Mouse (Mus musculus) mouse embryonic stem cell (cell line): Measurements from ENCODE around the gene Tmem33.

Experiments used
- in situ Hi-C, 2 experiments: fragments of 300-500 bp; cut with MboI; formaldehyde crosslinking; loops; 1 replicate in 1 of 2; 3 replicates in 1 of 2; pipeline ENCODE4 v1.14.3; 2019 to 2020; ENCODE audit warnings: low sequenced_read_pairs in 2 of 2, low pct_unique_long_range_greater_than_20kb in 1 of 2, mixed read lengths in 1 of 2; ENCODE audit not compliant: unreplicated experiment in 1 of 2

The Tmem33 gene

DNA sequence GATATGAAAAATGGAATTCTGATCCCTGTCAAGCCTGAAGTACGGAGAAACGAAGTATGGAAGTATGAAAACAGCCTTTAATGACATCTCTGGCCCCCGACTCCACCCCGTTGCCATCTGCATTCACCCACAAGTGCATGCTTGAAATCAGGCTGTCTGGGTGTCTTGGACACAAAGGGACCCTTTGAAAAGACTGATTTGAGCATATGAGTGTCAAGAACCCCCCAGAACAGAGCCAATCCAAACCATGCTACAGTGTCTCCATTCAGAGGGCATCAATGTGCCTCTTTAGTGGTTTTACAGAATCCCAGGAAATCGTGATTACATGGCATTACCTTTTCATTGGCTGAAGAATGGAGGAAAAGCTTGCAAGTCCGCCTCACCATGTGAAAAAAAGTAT lies 18.7 kb upstream of the Tmem33 start:
- in situ Hi-C loops: loop anchor here (25.0 kb wide), 2 partner anchors 529 to 554 kb away; partner anchors contain the start of gene Uchl1 (in 1 of the 2)

DNA sequence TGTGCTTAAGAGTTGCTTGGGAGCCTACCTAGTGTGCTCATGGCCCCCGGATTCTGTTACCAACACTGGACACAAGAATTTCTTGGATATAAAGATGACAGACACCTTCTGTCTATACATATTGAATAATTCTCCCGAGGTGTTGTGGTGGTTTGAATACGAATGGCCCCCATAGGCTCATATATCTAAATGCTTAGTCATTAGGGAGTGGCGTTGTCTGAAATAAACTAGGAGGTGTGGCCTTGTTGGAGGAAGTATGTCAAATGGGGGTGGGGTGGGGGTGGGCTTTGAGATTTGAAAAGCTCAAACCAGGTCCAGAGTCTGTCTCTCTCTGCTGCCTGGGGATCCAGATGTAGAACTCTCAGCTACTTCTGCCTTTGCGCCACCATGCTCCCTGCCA lies 17.1 kb upstream of the Tmem33 start:
- in situ Hi-C loops: loop anchor here (25.0 kb wide), 2 partner anchors 531 to 556 kb away; partner anchors contain the start of gene Uchl1 (in 1 of the 2)

DNA sequence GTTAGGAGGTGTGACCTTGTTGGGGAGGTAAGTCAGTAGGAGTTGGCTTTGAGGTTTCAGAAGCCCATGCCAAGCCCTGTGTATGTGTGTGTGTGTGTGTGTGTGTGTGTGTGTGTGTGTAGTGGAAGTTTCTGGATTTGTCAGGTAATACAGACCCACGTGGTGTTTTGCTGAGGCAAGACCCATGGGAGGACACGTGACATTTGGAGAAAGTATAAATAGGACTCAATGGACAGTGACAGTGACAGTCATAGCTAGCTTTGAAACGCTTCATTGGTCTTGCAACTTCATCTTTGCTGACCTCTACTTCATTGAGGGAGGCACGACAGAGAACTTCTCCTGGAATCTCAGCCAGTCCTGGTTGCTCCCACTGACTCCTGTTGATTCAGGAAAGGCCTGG lies 8.1 kb upstream of the Tmem33 start:
- in situ Hi-C loops: no loop called here

DNA sequence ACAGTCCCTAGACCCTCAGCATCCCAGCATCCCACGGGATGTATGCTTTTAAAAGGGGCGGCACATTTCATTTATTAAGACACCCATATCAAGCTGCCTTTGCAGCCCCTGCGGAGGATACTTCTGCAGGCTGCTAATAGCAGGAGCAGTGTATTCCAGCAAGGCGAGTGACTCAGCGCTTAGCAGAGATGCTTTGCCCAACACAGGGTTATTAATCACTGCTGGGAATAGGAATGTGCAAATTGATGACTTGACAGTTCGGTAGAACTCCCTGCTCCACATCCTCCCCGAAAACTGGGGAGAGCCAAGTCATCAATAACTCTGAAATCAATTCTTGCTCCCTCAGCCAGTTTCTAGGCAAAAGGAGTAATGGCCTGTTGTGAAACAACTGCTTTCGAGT lies 4.7 kb upstream of the Tmem33 start:
- in situ Hi-C loops: no loop called here

DNA sequence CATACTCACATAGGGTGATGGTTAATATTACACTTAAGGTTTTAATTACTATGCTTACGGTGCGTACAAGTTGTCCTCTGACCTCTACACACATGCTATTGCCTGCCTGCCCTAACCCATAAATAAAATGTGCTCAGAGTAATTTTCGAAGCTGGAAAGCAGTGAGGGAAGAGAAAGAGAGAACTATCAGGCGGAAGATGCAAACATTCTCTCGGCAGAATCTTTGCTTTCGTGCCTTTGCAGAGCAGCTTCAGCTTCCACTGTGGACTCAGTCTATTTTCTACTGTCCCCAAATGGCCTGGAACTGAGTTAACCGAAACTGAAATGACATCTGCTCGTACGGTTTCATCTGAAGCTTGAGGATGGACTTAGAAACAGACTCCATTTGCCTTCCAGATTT lies 1.9 kb upstream of the Tmem33 start:
- in situ Hi-C loops: no loop called here

DNA sequence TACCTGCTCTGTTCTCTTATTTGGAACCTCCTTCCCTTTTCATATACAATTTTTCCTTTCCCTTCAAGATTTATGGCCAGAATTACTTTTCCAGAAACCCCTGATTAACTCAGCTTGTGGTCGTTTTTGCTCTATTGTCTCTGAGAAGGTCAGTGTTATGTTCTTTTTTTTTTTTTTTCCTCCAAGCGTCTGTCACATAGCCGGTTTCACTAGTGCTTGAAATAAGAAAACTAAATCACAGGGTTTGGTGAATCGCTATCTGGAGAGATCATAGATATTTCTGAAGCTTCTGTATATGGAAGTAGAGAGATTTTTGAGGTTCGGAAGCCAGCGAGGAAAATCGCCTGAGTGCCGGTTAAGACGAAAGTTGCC lies 220 bp upstream of the Tmem33 start:
- in situ Hi-C loops: no loop called here

DNA sequence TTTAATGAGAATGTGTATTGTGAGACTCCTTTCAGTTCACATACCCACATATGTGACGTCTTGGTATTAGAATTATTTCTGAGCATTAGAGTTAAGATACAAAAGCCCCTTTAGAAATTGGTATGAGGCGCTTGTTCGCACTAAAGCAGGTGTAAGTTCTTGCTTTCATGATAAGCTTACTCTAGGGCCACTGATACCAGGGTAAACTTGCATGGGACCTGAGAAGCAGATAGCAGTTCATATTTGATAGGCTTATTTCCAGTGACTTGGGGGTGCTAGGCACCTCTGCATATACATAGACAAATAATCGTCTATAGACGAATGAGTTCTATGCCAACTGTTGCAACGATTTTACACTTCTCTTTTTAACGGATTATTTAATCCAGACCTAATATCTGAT lies 2.6 kb downstream of the Tmem33 start:
- in situ Hi-C loops: no loop called here

DNA sequence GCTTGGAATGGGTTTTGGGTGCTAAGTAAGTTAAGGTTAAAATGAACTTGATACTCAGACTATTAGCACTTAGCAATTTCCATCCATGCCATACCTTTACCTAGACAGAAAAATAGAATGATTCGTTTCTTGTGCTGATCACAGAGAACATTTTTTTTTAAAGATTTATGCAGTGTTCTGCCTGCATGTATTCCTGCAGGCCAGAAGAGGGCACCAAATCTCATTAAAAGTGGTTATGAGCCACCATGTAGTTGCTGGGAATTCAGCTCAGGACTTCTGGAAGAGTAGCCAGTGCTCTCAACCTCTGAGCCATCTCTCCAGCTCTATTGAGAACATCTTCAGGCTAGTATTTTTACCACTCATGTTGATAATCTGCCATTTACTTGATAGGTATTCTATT lies 5.7 kb downstream of the Tmem33 start:
- in situ Hi-C loops: no loop called here

DNA sequence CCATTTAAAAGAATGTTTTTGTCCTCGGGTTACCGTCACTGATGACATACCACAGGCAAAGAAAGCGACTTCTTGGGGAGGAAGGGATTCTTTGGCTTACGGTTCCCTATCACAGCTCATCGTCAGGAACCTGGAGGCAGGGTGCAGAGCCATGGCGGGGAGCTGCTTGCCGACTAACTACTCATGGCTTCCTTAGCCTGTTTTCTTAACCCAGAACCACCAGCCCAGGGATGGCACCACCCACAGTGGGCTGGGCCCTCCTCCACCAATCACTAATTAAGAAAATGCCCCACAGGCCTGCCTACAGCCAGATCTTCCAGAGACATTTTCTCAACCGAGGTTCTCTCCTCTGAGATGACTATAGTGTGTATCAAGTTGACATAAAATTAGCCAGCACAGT lies 8.9 kb downstream of the Tmem33 start:
- in situ Hi-C loops: no loop called here

DNA sequence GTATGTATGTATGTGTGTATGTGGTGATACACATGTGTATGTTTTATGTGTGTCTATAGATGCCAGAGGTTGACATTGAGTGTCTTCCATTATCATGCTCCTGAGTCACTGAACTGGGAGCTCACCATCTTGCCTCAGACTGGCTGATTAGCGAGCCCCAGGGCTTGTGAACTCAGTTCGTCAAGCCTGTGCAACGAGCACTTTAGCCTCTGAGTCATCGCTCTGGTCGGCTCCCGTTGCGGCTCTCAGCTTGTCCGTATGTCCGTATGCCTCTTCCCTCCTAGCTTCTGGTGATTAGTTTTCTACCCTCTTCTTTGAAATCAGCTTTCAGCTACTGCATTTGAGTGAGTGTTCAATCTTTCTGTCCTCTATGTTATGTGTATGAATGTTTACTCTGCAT lies 19.0 kb downstream of the Tmem33 start:
- in situ Hi-C loops: no loop called here

DNA sequence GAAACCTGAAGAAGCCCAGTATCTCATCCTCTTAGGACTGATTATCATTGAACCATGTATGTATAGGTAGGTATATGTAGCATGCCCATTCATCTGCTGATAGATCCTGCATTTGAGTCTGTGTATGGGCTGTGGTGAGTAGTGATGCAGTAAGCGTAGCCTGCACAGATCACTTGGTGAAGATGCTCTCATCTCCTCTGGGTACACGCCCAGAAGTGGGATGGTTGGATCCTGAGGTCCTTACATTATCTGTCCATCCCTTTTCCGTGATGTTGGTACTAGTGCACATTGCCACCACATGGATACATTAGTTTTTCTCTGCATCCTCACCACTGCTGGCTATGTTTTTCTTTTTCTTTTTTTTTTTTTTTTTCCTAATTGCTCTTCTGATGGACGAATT lies 19.5 kb downstream of the Tmem33 start:
- in situ Hi-C loops: no loop called here

DNA sequence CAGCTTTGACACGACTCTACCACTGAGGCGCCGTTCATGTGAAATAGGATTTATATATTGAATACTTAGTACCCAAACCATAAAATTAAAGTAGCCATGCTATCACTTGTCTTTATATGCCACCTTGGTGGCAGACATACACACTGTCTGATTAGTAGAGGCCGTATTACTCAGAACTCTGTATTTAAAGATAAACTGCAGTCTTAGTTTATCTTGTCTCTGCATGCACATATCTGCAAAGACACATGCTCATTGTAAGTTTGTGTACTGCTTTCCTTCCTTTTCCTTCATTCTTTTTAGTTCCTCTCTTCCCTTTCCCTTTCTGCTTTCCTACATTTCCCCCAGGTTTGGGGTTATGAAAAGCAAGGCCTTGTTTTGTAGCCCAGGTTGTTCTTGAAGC lies 20.0 kb downstream of the Tmem33 start:
- in situ Hi-C loops: no loop called here

DNA sequence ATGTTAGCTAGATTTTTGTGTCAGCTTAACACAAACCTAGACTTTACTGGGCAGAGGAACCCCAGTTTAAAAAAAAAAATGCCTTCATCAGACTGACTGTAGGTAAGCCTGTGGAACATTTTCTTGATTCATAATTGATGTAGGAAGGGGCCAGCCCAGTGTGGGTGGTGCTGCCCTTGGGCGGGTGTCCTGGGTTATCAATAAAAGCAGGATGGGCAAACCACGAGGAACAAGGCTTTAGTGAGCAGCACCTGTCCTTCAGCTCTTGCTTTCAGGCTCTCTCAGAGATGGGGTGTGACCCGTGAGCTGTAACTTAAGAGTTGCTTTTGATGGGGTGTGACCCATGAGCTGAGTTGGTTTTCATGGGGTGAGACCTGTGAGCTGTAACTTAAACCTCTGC lies 34.7 kb downstream of the Tmem33 start:
- in situ Hi-C loops: no loop called here

DNA sequence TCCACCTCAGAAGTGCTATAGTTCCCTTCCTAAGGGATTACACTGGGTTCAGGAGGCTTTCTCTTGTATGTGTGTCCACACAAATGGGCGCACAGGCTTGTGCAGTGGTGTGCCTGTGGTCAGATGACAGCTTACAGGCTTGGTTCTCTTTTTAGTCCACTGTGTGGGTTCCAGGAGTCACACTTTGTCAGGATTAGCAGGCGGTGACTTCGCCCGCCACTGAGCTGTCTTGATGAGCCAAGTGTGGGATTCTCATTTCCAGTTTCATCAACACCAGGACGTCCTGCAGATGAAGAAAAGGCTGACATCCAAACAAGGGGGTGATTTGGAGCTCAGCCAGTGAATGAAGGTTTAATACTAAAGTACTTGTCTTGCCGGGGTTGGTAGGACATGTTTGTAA lies 35.3 kb downstream of the Tmem33 start:
- in situ Hi-C loops: no loop called here

DNA sequence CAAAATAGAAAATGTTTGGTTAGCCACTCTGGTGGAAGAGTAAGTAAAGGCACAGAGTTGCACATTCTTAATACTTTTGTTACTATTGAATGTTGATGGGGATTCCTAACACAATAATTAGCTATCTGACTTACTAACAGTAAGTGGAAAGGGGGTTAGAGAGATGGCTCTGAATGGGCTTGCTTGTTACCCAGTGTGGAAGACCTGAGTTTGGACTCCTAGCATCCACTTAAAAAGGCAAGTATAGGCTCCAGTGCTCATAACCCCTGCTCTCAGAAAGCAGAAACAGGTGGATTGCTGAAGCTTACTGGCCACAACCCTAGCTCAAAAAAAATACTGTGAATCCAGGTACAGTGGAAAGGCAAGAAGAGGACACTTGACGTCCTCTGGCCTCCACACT lies 35.8 kb downstream of the Tmem33 start:
- in situ Hi-C loops: no loop called here

DNA sequence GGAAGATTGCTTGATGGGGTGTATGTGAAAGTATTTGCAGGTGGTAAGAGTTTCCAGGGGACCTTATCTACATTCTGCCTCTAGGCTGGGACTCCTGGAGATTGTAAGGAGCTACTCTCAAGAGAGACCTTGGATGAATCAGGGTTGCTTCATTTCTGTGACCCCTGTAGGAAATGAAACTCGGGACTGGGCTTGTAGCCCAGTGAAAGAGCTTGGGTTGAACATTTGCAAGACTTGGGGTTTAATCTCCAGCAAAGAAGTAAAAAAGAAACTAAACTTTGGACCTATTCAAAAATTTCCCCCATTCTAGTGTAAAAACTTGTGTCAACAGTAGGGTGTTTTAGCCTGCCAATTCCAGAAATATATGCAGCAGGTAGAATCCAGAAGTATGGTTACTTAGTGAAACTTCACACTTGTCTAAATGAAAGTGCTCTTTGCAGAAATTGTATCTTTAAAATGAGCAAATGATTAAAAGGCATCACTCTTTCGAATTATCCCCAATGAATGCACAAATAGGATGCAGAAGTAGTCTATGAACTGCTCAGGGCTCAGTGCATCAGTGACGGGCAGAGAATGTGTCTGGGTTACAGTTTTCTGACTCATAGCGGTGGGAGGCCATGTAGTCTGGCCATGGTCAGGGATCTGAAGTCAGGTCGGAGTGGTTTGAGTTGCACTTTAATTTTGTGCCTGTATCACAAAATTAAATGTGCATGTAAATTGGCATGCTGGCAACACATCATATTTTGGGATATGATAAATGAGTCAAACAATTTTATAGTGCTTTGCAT lies 36.9 kb downstream of the Tmem33 start:
- in situ Hi-C loops: no loop called here

DNA sequence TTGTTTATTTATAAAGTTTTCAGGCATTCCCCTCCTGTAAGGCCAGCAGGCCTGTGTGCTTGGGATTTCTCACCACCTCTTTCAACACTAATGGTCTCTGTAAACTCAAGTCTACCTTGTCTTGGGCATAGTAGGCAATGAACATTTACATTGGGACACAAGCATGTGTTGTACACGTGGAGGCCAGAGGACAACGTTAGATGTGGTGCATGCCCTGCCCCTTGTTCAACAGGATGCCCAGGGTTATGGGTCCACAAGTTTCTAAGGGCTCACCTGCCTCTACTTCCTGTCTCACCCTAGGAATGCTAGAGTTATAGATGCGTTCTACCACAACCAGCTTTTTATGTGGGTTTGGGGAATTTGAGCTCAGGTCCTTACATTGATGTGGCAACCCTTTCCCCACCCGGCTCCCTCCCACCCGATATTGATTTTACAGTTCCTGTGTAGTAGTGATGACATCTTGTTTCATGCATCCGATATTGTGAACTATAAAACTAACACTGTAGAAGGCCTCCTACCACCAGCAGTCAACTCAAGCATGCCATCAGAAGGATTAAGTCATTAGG lies 39.6 kb downstream of the Tmem33 start:
- in situ Hi-C loops: no loop called here

DNA sequence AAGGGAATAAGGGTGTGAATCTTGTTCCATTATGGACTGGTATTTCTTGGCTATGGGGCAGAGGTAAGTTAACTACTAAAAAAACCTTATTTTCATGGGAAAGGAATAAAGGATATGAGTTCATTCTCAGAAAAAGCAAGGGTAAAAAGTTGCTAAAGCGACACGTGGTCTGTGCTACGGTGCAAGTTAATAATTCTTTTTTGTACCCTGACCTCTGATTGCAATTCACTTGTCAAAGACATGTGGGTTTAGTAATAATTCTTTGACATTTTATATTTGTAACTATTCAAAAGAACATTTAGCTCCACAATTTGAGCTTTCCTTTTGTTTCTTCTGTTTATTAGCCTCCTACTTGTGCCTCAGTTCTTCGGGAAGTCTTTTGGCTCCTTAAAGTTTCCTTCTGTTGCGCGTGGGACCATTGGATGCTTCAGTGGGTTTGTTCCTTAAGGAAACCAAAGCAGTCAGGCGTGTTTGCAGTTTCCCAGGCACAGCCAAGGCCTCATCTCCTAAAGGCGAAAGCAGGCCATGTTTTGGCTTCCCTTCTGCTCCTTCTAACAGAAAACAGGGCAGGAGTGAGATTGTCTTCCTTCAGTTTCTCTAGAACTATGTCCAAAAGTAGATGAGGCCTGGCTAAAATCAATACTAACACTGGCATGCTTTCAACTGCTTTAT lies 40.7 kb downstream of the Tmem33 start:
- in situ Hi-C loops: no loop called here

DNA sequence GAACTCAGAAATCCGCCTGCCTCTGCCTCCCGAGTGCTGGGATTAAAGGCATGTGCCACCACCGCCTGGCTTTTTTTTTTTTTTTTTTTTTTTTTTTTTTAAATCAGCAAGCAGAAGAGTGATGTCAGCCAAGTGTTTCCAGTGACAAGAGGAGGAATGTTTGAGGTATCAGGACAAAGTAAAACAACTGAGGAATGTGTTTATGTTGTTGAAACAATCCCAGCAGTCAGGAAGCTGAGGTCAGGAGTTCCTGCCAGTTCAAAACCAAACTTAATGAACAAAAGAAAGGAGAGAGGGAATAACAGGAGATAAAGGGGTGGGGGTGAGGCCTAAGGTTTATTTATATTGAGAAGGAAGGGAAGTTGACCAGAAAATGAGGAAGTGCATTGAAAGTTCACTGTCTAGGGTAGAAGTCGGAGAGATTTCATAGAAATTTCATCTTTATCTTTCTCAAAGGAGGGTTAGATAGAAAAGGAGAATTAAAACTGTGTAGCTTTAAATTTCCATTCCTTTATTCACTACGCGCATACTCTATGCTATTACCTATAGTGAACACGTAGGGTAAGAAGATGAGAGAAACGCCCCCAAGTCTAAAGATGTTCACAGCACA lies 41.5 kb downstream of the Tmem33 start:
- in situ Hi-C loops: no loop called here
